Mouse (Mus musculus): Measurements from ENCODE around the gene Pcdh19. TPM values are rescaled to one million over a fixed set of nuclear protein-coding genes. Genes with fewer than 3 reads are reported as not detected.
"Not testable (repeated sequence)": the region's sequence is repeated elsewhere in the genome, so short reads cannot be mapped to it uniquely, and the experiment has no call there.

The Pcdh19 gene
- total RNA-seq (2021), result 1 to 10 TPM; 2.8 to 3.5 TPM
- long read RNA-seq, experiment 1, partial matches to known transcripts, result 0 of 2 reads
- long read RNA-seq, experiment 1, other reads (novel, unspliced or antisense), result 2 of 2 reads
- long read RNA-seq, experiment 2, full-length matches to known transcripts, result 1 of 1 reads
- long read RNA-seq, experiment 2, partial matches to known transcripts, result 0 of 1 reads
- long read RNA-seq, experiment 2, other reads (novel, unspliced or antisense), result 0 of 1 reads

DNA sequence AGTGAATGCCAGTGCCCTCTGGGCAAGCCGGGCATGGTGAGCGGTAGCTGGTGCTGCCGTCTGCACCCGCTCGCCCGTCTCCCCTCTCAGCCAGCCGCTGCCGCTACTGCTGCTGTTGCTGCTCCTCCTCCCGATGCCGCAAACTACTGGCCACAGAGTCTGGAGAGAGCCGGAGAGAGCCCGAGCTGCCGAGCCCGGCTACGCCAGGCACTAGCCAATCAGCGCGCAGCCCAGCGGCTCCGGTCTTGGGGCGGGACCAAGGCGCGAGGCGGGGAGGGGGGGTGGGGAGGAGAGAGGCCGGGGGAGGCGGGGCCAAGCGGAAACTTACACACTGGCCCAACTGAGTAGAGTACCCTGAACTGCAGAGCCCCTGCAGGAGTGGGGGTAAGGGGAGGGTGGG lies at the start of gene Pcdh19:
Pcdh19 (minus strand) TSS at position 148 of the 400 bp plus-strand sequence.
- intact Hi-C loops (cut with DNase I), result no loop called here
- peak; percentile 48 to 72 for DNase-seq

DNA sequence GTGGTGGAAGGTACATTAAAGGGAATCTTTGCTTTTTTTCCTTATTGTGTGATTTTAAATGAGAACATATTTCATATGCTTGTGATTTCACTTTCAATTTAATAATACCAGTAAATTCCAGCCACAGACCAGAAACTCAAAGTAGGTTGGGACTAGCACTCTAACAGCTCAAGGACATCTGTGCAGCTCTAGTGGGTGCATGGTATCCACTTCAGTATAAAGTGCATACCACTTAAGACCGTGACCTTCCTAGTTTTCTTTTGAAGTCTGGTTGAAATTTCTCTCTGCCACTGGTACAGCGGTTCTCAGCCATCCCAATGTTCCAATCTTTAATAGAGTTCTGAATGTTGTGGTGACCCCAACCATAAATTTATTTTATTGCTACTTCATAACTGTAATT lies 47.1 kb upstream of the Pcdh19 start:
- DNase-seq, result no peak
- intact Hi-C loops (cut with DNase I), result no loop called here

DNA sequence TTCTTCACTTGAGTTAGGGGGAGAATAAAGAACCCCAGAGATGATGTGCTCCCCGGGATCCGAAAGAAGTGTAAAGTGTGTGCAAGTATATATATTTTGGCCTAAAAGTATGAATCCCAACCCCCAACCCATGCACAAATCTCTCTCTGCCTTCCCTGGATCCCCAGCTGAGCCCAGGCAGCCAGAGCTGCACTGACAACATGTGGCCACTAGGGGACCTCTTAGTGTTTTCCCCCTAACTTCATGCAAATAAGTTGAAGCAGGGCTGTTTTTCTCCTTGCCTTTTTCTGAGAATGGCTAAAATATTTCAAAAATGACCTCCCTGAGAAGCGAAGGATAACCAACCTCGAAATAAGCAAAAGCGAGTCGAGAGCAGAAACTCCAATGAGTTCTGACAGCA lies 46.2 kb upstream of the Pcdh19 start:
- peak; percentile 5 to 17 for DNase-seq
- intact Hi-C loops (cut with DNase I), result no loop called here

DNA sequence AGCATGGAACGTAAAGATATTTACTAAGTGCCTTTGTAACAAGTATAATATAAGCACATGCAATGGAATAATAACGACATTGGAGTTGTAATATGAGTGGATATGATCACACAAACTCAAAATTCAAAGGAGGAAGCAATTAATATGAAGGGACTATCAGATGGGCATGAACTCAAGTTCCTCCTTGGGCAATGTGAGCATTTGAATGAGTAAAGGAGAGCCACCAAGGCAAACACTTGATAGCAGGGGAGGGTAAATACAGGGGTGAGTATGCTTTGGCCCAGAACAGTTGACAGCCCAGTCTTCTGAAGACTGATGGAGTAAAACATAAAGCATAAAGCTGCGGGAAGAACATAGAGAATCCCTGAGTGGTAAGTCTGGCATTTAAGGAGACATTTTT lies 32.7 kb upstream of the Pcdh19 start:
- intact Hi-C loops (cut with DNase I), result no loop called here

DNA sequence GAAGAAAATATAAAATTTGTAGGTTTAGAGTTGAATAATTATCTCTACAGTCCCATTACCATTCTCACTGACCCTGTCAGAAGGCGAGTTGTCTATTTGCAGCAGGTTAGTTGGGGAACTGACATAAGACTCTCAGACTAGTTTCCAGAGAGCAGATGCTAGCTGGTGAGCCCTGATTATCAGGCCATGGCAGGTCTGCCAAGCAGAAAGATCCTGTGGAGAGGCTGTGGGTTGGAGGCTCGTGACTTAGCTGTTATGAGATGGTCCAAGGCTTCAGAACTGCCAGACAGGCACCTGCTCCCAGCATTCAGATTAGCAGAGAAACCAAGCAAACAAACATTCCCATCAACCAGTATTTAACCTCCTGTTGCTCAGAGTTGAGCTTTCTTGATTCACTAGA lies 21.8 kb upstream of the Pcdh19 start:
- no peak for DNase-seq
- intact Hi-C loops (cut with DNase I), result loop anchor here (10.0 kb wide), 1 partner anchor 74 kb away; no protein-coding TSS in a partner anchor

More for the DNA sequence above, 32.7 kb upstream of the Pcdh19 start:
- DNase-seq, result no peak

DNA sequence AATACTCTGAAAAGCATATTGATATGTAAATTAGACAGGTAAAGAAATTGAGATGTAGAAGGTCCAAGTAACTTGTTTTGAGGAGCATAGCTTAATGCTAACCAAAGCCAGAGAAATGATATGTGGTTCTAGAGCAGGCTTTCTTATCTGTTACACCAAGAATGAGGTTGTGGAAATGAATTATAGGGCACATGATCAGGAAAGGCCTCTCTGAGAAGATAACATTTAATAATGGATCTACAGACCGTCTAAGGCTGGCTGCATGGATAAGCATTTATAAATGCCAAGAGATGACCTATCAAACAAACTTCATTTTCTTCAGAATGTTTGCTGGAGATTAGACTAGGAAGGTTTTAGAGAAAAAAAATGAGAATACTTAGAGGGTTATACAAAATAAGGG lies 14.1 kb upstream of the Pcdh19 start:
- DNase-seq, result no peak
- intact Hi-C loops (cut with DNase I), result no loop called here

DNA sequence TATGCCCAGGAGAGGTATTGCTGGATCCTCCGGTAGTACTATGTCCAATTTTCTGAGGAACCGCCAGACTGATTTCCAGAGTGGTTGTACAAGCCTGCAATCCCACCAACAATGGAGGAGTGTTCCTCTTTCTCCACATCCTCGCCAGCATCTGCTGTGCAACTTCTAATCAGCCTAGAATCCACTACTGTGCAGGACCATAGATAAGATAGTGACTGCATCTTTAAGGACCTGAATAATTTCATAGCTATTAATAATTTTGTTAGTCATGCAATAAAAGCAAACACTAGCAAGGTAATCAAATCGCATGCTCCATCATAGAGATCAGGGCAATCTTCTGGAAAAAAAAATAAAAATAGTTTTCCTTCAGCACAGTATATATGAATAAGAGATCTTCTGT lies 9.1 kb upstream of the Pcdh19 start:
- intact Hi-C loops (cut with DNase I); DNase-seq: not testable (repeated sequence)

DNA sequence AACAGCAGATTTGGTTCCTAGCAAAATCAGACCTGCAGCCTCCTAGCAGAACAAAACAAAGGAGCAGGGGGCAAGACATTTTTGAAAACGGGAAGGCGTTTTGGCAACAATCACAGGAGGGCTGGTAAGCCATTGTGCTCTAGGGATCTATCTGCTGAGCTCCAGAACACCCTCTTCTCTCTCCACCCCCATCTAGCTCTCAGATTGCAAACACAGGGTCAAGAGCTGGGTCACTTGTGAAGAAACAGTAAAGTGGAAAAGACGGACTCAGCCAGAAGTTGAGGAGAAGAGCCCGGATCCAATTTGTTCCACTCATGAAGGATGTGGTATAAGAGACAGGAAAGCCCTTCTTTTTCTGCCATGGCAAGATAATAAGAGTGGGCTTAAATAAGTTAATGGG lies 7.7 kb upstream of the Pcdh19 start:
- intact Hi-C loops (cut with DNase I), result no loop called here
- DNase-seq, result no peak

DNA sequence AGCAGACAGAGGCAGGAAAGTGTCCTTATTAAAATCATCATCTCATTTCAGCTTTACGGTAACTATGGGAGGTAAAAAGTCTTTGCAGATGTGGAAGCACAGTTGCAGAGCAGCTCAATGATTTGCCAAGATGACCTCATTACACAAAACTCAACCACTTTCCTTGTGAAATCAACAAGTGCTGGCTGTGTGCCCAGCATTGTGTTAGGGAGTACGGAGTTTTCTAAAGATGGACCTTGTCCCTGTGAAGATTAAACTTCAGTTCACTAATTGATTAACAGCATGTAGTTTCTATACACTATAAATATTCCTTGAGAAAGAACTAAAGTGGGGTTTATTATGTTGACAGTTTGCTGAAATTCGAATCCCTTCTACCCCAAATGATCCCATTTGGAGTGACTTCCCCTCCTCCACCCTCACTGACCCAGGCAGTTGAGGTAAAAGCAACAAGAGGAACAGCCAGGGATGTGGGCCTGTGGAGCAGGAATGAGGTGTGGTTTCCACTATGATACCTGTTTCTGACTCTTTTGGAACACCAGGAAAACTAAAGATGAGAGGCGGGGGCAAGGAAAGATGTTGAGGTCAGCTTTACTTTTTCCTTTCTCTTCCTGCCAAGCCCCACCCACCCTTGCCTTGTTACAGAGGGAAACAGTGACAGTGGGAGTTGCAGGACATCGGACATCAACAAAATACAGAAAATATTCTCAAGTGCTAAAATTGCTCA lies 4.4 kb upstream of the Pcdh19 start:
- intact Hi-C loops (cut with DNase I), result no loop called here
- DNase-seq, result peak in 1 of 2 experiments; percentile 41

DNA sequence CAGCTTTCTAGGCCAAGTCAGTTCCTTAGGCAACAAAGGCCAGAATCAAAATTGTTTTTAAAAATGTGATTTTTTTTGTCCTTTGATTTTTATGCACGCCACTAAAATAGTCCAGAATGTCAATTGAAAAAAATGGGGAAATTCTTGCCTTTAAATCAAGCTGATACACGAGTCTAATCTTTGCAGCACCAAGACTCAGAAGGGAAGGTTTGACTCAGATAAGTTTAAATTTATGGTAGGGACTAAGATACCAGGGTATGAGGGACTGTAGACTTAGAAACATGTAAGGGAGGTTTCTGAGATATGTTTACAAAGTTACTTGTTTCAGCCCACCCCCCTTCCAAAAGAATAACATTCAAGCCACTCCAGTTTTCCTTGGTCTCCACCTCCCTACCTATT lies 3.6 kb upstream of the Pcdh19 start:
- intact Hi-C loops (cut with DNase I), result no loop called here
- DNase-seq, result no peak

DNA sequence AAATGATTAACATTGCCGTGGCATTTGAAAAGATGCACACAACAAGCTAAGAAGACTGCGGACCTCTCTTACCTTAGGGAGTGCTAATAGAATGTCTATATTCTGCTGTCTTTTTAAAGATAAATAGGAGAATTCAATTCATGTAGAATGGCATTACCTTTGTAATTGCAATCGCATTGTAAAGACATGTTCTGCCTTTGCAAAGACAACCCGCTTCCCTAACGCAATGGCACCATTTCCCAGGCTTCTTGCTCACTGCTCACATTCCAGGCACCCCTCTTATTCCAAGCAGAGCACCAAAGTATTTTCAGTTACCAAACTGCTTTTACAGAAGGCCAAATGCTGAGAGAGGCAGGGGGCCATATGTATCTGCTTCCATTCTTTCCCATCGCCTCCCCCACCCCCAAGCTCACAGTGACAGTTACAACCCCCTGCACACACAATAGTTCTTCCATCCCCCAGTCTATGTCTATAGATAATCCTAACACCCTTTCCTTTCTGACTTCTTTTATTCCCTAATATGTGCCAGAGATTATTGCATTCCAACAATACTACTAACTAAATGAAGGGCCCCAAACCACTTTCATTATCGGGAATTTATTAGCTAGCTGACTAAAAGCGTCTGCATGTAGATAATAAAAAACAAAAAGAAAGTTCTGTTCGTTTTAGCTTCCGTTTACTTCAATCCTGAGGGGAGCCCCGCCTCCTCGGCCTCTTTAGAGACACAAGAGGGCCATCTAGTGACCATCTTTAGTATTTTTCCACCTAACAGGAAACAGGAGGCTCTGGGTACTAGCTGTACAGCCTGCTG lies 3.0 kb upstream of the Pcdh19 start:
- no peak for DNase-seq
- intact Hi-C loops (cut with DNase I), result no loop called here

DNA sequence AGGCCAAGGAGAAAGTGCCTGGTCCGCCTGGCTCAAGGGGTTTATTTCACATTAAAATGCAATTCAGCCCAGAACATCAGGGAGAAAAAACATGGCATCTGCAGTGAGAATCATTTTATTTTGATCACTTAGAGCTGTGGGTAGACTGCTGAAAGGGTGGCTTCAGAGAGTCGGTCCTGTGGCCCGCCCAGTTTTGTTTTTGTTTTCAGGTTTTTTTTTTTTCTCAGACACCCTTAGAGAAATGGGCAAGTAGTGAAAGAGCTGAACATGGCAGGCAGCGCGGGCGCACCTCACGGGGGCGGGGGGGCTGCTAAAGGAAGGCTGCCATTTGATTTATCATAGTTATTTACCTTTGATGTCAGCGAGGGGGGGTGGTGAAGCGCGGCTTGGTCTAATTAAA lies 2.0 kb upstream of the Pcdh19 start:
- no peak for DNase-seq
- intact Hi-C loops (cut with DNase I), result no loop called here

DNA sequence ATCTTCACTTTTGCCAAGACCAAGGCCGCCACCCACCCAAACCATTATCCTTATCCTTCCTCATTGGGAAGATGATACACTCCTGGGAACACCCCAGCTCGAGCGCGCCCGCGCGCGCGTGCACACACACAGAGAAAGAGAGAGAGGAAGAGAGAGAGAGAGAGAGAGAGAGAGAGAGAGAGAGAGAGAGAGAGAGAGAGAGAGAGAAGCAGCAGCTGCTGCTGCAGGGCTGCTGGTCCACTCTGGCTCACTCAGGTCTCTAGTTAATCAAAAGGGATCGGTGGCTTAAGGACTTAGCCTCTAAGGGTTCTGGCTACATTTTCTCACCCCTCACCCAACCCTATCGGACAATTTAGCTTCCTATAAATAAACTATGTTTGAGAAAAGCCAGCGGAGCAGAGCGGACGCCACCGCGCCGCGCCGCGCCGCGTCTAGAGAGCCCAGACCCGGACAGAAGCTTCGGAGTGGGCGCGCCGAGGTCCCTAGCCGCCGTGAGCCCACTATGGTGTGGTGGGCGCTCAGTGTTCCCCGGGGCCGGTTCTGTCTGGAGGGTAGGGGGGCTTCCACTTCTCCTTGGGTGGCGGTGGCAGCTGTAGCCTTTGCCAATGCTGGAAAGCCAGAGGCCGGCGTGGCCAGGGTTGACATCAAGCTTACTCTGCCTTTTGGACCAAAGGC lies 926 bp upstream of the Pcdh19 start:
- DNase-seq, result peak; percentile 28 to 44
- intact Hi-C loops (cut with DNase I), result no loop called here

DNA sequence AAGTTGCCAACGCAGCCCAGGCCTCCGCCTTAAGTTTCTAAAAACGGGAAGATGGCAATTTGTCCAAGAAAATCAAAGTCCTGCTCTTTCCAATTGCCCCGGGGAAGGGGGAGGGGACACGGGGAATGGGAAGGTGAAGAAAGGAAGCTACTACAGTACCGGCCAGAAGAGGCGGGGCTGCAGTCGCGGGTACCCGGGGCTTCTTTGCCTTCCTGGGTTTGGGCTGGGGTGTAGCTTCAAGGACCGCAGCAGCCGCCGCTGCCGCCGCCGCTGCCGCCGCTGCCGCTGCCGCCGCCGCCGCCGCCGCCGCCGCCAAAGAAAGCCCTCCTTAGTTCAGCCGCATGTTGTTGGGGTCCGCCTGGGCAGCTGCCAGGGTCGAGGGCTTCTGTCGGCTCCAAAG lies 631 bp downstream of the Pcdh19 start:
- DNase-seq, result no peak
- intact Hi-C loops (cut with DNase I), result no loop called here

DNA sequence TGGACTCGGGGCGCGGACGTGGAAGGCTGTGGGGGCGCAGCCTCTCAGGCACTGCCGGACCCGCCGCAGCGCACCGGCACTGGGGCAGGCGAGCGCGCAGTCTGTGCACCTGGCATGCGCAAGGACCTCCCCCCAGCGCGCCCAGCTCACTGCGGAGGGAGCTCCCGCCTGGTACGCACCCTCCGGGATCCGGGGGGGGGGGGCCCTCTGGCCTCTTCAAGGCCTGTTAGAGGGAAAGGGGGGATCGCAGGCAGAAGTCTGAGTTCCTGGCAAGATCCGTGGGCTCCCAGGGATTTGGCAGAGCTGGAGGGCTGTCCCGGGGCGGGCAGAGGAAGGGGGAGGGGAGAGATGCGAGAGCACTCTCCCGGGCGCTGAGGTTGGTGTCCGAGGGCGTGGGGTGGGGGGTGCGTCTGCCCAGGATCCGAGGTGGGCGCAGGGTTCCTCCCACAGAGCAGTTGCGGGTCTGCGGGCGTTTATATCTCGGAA lies 1.1 kb downstream of the Pcdh19 start:
- intact Hi-C loops (cut with DNase I), result no loop called here
- no peak for DNase-seq

DNA sequence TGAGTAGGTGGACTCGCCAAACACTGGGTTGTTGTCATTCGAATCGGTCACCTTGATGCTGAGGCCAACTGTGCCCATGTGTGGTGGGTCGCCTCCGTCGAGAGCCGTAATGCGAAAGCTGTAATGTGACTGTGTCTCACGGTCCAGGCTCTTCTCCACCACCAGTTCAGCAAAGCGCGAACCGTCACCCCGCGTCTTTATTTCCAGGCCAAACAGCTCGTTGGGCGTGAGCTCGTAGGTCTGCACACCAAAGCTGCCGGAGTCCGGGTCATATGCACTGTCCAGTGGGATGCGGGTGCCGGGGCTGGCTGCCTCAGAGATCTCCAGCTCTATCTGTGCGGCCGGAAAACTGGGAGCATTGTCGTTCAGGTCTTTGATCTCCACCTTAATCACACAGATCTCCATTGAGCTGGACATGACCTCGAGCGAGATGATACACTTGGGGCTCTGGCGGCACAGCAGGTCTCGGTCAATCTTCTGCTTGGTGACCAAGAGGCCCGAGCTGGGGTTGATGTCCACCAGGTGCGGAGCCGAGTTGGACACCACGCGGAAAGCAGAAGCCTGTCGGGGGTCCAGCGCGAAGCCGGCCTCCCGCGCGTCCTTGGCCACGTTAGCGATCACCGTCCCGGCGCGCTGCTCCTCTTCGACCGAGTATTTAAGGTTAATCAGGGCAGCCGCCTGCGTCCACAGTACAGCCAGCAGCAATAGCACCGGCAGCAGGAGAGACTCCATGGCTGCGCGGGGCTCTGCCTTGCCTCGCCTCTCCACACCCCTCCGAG lies 2.1 kb downstream of the Pcdh19 start:
- intact Hi-C loops (cut with DNase I), result no loop called here
- no peak for DNase-seq

DNA sequence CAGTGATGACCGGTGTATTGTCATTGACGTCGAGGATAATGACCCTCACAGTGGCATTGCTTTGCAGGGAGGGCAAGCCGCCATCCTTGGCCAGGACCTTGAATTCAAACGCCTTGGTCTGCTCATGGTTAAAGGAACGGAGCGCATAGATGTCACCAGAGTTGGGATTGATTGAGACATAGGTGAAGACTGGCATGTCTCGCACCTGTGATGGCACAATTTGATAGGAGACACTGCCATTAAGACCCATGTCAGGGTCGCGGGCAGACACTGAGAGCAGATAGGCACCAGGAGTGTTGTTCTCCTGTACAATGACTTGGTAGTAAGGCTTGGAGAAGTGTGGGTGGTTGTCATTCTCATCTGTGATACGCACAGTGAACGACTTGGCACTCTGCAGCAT lies 3.2 kb downstream of the Pcdh19 start:
- intact Hi-C loops (cut with DNase I), result no loop called here
- no peak for DNase-seq

DNA sequence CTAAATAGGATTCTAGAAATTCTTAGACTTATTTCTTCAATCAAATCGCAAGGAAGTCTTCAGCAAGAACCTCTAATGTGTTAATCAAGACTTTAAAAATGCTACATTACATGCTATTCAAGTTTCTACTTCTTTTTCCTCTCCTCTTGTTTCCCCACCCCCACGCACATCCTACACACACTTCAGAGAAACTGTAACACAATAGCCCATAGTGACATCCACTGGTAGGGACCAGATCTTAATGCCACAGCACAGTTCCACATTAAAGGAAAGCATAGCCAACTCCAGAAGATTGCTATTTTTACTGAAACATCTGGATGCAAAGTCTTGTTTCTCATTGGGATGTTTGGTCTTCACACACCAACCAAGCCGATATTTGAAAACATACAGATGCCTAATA lies 4.8 kb downstream of the Pcdh19 start:
- intact Hi-C loops (cut with DNase I), result no loop called here
- no peak for DNase-seq

DNA sequence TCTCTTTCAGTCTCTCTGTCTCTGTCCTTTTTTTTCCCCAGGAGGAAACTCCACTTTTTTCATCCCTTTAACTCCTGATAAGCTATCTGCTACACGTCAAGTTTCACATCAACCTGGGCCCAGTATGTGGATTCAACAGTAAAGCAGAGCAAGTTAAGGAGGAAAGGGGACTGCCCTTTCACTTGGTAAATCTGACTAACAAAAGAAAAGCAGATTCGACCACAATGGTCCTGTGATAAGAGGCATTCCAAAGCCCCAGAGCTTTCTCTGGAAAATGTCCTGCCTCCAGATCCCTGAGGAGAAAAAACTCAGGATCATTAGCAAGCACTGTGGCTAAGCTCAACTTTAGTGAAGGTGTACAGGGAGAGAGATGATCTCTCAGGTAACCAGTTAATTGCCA lies 13.7 kb downstream of the Pcdh19 start:
- intact Hi-C loops (cut with DNase I), result no loop called here
- no peak for DNase-seq

DNA sequence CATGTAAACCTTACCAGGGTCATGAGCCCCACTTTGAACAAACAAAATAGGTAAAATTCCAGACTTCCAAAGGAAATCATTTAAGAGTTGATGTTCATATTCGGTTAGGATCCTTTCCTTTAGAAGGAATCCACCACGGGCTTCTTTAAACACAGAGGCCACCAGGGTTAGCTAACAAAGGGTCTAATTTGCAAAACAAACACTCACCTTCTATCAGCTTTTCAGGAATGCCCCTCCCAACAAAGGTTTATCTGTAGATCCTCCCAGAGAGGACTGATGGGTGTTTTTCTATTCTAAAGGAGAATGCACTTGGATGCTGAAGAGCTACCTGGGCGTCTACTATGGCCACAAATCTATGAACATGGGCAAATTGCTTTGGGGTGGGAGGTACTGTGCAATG lies 15.0 kb downstream of the Pcdh19 start:
- intact Hi-C loops (cut with DNase I), result no loop called here
- no peak for DNase-seq

All from gastrocnemius, postnatal 36 days (tissue).